Mouse (Mus musculus): ENCODE data around the gene Atp5d.

DNA sequence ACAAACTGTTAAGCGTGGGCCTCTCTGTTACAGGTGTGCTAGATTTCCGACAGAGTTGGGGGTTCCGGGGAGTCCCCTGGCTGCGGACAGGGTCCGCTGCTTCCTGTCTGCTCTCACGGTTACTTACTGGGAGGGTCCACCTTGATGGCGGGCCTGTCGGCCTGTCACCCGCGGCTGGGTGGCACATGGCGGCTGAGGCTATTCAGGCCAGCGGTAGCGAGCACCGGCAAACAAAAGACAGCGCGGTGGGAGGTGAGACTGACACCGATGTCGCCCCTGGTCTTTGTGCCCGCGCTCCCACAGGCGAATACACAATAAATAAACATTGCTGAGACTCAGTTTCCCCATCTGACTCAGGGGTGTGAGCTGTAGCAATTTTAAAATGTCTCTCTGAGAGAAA lies 51.6 kb downstream of the Atp5d start:
- TF ChIP-seq CTCF (IDR thresholded peaks at IDR 0.05; ENCODE audit: insufficient read depth, low read length) (no peak), POLR2A (IDR thresholded peaks at IDR 0.05; ENCODE audit: borderline replicate concordance, extremely low read depth, low read depth, low read length) (no peak)

Data from lung, adult 2 months (tissue).